Mouse (Mus musculus) midbrain, embryonic 10.5 days (tissue): ENCODE data around the gene Mapk7. TPM values are rescaled to one million over a fixed set of nuclear protein-coding genes. Genes with fewer than 3 reads are reported as not detected.

Experiments
- DNase-seq: peaks from one replicate; pipeline ENCODE4 v3.0.0-alpha.2; 2017; ENCODE audit warnings: low spot score
- H3K27ac ChIP-seq: fragments of 300-500 bp; sonication (generic); replicated peaks from 2 replicates; pipeline ENCODE4 v1.5.1; 2016; ENCODE audit warnings: mild to moderate bottlenecking
- H3K27me3 ChIP-seq: fragments of 300-500 bp; sonication (generic); 2 replicates; pipeline ENCODE4 v1.6.1; 2016; ENCODE audit warnings: low read depth, mild to moderate bottlenecking; ENCODE audit not compliant: poor library complexity, severe bottlenecking
- H3K36me3 ChIP-seq: fragments of 300-500 bp; sonication (generic); 2 replicates; pipeline ENCODE4 v1.6.1; 2016; ENCODE audit warnings: mild to moderate bottlenecking, moderate library complexity
- H3K4me1 ChIP-seq: fragments of 300-500 bp; sonication (generic); 2 replicates; pipeline ENCODE4 v1.6.1; 2016
- H3K4me3 ChIP-seq: fragments of 300-500 bp; sonication (generic); 2 replicates; pipeline ENCODE4 v1.5.1; 2016; ENCODE audit warnings: mild to moderate bottlenecking, moderate library complexity
- H3K9me3 ChIP-seq: fragments of 300-500 bp; sonication (generic); replicated peaks from 2 replicates; pipeline ENCODE4 v1.6.1; 2016; ENCODE audit warnings: mild to moderate bottlenecking
- WGBS: fragments of 180-500 bp; shearing (Covaris S2); methylation state at CpG from one replicate; pipeline ENCODE4 v1.1.7; 2016; 5-methylcytosine and 5-hydroxymethylcytosine counted together
- polyA plus RNA-seq: library from polyadenylated mRNA; unstranded; fragments of >200 nt; fragmentation: Nextera tagmentation; extraction: Ambion mirVana; gene quantifications from 2 replicates; pipeline ENCODE4 v1.2.1, GENCODE M21; 2016

Gene Mapk7
- polyA plus RNA-seq, 1 experiment from 2014 or later = 89.2 TPM

GRCm38 (mm10) chr11:61487401-61487800, 6.8 kb downstream of the Mapk7 start:
- Histone ChIP-seq H3K4me1 (peaks cover 56% of the 10 kb centered on the region), H3K27ac (no peak overlapping the region), H3K36me3 (peaks cover 60% of the 10 kb centered on the region)

GRCm38 (mm10) chr11:61486458-61487219, 7.6 kb downstream of the Mapk7 start:
- Histone ChIP-seq H3K27me3 (no peaks in the 10 kb centered on the region), H3K4me1 (peaks cover 58% of the 10 kb centered on the region), H3K27ac (peak overlapping the region; percentile 92), H3K36me3 (peaks cover 53% of the 10 kb centered on the region), H3K9me3 (no peaks in the 10 kb centered on the region), H3K4me3 (peak overlapping the region; percentile 39)
- 91% methylated on average over 14 of the region's 14 CpGs for WGBS
- no peak for DNase-seq

More at GRCm38 (mm10) chr11:61487401-61487800, 6.8 kb downstream of the Mapk7 start:
- 83% methylated on average over 2 of the region's 2 CpGs for WGBS
- no peaks in the 10 kb centered on the region for H3K27me3 ChIP-seq
- H3K9me3 ChIP-seq = no peaks in the 10 kb centered on the region
- no peak for DNase-seq
- no peak overlapping the region for H3K4me3 ChIP-seq

DNA sequence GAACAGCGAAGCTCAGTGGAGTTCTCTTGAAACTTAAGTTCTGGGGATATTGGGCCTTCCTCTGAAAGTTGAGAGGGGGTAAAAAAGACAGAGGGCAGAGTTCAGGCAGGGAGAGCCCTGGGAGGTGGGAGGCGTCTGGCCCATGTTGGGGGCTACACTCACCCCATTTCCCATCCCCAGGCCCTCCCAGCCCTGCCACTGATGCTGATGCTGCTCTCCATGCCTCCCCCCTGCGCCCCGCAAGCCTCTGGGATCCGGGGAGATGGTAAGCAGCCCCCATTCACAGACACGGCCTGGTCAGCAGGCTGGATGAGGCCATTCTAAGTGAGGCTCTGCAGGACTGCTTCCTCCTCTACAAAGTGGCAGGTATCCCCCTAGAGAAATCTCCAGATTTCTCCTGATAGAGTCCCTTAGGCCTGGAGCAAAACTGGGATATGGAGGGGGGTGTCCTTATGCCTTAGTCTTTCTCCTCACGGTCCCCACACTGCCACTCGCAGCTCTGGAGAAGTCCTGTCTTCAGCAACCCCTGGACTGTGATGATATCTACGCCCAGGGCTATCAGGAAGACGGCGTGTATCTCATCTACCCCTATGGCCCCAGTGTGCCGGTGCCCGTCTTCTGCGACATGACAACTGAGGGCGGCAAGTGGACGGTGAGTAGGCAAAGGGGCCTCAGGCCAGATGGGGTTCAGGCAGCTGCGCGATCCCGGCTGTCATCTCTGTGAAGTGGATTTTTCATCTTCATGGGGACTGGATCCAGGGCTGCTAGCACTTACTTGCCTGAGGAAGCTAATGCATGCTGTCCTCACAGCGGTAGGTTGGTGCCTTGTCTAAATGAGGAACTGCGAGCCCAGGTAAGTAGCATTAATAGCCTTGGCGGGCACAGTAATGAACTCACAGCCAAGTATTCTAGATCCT, 8.4 kb downstream of the Mapk7 start:
- 71% methylated on average over 22 of the region's 22 CpGs for WGBS
- DNase-seq = no peak
- peak overlapping the region; percentile 92 for H3K27ac ChIP-seq

DNA sequence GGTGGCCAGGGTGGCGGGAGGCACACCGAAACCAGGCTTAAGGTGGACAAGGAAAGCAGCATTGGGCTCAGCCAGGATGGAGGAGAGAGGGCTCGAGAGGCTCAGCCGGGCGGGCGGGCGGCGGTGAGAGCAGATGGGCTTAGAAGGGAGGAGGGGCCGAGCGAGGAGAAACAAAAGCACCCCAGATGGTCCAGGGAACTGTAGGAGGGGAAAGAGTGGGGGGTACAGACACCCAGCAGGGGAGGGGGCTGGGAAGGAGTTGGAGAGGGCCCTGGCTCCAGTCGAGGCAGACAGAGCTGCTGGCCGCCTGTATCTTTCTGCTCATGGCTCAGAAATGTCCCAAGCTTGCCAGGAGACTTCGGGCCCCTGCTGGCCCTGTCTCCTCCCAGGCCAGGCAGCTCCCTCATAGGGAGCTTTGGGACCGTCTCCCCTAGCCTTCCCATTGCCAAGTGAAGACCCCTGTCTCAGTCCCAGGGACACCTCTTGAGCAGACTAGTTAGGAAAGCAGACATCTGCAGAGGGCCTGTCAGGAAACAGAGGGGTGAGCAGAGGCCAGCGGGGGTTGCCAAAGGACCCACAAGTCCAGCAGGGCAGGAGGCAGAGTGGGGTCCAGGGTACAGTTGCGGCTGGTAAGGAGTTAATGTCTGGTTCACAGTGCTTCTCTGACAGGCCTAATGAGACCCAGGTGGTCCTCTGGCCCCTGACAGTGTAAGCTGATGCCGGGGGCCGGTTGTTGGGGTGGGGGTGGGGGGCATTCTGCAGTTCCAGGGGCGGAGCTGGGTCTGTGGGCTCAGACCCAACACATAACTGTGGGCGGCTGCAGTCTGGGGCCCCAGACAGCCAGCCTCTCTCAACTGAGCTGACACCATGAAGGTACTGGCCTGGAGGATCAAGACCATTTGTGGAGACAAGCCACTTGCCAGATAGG, 9.3 kb downstream of the Mapk7 start, which contains the start of gene Mfap4:
Gene Mfap4 (plus strand): TSS at position 819 of the 928 bp plus-strand sequence.
- WGBS = 5% methylated on average over 20 of the region's 20 CpGs
- H3K4me3 ChIP-seq = peak within 1 kb of the TSS; percentile 39
- H3K9me3 ChIP-seq = no peaks in the 10 kb centered on the region
- no peaks in the 10 kb centered on the region for H3K27me3 ChIP-seq
- peaks cover 35% of the 10 kb centered on the region for H3K36me3 ChIP-seq
- H3K4me1 ChIP-seq = peaks cover 50% of the 10 kb centered on the region
- peak within 1 kb of the TSS; percentile 92 for H3K27ac ChIP-seq
- DNase-seq = peak; percentile 77

More for the DNA sequence above, 8.4 kb downstream of the Mapk7 start:
- Histone ChIP-seq H3K36me3 (peaks cover 44% of the 10 kb centered on the region), H3K4me1 (peaks cover 59% of the 10 kb centered on the region), H3K27me3 (no peaks in the 10 kb centered on the region), H3K9me3 (no peaks in the 10 kb centered on the region), H3K4me3 (peak overlapping the region; percentile 39)

GRCm38 (mm10) chr11:61484256-61484612, 10.0 kb downstream of the Mapk7 start:
- 14% methylated on average over 10 of the region's 10 CpGs for WGBS
- H3K27me3 ChIP-seq = no peaks in the 10 kb centered on the region
- peak overlapping the region; percentile 39 for H3K4me3 ChIP-seq
- H3K9me3 ChIP-seq = no peaks in the 10 kb centered on the region
- DNase-seq = no peak
- peaks cover 48% of the 10 kb centered on the region for H3K4me1 ChIP-seq
- H3K36me3 ChIP-seq = peaks cover 29% of the 10 kb centered on the region
- peak overlapping the region; percentile 92 for H3K27ac ChIP-seq

GRCm38 (mm10) chr11:61483226-61483845, 10.9 kb downstream of the Mapk7 start:
- Histone ChIP-seq H3K36me3 (peaks cover 20% of the 10 kb centered on the region), H3K9me3 (no peaks in the 10 kb centered on the region), H3K27me3 (no peaks in the 10 kb centered on the region), H3K4me3 (no peak overlapping the region), H3K27ac (peak overlapping the region; percentile 92; the same call in 1 of the 2 replicates), H3K4me1 (peaks cover 48% of the 10 kb centered on the region)
- DNase-seq = no peak
- 73% methylated on average over 13 of the region's 13 CpGs for WGBS

DNA sequence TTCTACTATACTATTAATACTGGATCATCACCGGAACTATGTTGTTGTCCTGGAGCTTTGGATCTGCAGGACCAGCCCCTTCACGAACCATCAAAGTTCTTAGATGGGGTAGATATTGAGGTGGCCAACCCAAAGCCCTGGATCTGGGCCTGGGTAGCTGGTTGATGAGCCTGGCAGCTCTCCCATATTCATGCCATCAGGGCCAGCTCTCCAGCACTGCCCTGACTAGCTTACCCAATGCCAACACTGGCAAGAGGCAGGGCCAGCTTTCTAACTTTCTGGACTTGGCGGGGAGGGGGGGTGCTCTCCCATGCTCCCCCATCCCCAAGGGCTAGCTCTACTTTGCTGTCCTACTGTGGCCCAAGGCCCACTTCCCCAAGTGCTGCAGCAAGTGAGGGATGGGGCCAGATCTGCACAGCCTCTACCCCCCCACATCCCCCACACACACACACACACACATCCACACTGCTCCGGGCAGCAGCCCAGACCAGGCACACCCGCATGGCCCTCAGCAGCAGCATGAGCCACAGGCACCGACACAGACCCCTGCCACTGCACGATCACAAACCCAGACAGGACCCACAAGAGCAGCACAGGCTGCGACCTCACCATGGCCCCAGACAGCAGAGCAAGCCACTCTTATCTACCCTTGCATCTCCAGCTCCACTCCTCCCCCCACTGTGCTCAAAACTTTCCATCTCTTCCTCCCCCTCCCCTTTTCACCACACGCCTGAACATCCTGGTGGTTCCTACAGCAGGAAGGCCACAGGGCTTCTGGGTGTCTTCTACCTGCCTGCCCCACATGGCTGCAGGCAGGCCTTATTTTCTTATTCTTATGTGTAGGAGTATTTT, 12.7 kb downstream of the Mapk7 start:
- Histone ChIP-seq H3K9me3 (no peaks in the 10 kb centered on the region), H3K36me3 (peaks cover 1% of the 10 kb centered on the region; the same call in 1 of the 2 replicates), H3K4me1 (peaks cover 50% of the 10 kb centered on the region), H3K27me3 (no peaks in the 10 kb centered on the region), H3K4me3 (no peak overlapping the region), H3K27ac (peak overlapping the region; percentile 60; the same call in 1 of the 2 replicates)
- WGBS = 85% methylated on average over 9 of the region's 9 CpGs
- DNase-seq = no peak

GRCm38 (mm10) chr11:61478788-61479187, 15.4 kb downstream of the Mapk7 start:
- Histone ChIP-seq H3K27me3 (no peaks in the 10 kb centered on the region), H3K4me1 (peaks cover 24% of the 10 kb centered on the region), H3K36me3 (no peaks in the 10 kb centered on the region), H3K9me3 (no peaks in the 10 kb centered on the region), H3K27ac (no peak overlapping the region), H3K4me3 (no peak overlapping the region)
- DNase-seq = no peak
- WGBS = 90% methylated on average over 4 of the region's 4 CpGs

DNA sequence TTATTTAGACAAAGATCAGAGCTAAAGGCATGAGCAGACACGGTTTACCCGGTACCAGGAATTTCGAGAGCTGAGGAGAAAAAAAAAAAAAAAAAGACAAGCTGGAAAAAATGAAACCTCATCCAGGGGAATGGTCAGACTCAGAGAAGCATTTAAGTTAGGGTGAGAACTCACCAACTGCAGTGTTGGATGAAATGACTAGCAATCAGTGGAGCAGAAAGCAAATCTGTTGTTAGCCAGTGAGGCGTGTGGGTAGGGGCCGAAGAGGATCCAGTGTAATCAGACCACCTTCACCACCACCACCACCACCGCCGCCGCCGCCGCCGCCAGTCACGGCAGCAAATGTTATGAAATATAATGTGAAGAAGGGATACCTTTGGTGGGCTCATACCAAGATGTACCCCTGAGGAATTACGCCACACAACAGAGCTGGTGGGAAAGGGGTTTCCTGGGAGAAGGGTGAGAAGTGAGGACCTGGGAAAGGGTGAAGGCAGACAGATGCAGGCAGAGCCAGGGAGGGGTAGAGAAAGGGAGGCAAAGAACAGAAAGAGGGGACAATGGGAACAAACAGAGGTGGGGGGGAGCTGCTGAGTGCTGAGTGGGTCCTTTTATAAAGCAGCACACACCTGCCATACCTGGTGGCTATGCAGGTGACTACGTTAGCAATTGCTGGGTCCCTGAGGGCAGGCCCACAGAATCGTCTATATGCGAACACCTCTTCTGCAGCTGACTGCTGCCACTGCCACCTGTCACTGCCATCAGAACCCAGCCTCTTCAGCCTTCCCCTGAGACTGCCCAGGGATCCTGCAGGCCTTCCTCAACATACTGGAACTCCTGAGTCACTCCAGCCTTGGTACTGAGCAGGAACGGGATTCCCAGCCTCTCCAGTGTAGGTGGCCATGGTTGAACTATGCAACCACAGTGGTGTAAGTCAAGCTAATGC, 16.4 kb downstream of the Mapk7 start:
- H3K27me3 ChIP-seq = no peaks in the 10 kb centered on the region
- 61% methylated on average over 17 of the region's 17 CpGs for WGBS
- peak overlapping the region; percentile 17; the same call in 1 of the 2 replicates for H3K27ac ChIP-seq
- 0 out of 2 replicates have a peak overlapping the region, but pooled peaks have one; percentile 21 for H3K4me3 ChIP-seq
- DNase-seq = no peak
- peaks cover 22% of the 10 kb centered on the region for H3K4me1 ChIP-seq
- no peaks in the 10 kb centered on the region for H3K36me3 ChIP-seq
- H3K9me3 ChIP-seq = no peaks in the 10 kb centered on the region

DNA sequence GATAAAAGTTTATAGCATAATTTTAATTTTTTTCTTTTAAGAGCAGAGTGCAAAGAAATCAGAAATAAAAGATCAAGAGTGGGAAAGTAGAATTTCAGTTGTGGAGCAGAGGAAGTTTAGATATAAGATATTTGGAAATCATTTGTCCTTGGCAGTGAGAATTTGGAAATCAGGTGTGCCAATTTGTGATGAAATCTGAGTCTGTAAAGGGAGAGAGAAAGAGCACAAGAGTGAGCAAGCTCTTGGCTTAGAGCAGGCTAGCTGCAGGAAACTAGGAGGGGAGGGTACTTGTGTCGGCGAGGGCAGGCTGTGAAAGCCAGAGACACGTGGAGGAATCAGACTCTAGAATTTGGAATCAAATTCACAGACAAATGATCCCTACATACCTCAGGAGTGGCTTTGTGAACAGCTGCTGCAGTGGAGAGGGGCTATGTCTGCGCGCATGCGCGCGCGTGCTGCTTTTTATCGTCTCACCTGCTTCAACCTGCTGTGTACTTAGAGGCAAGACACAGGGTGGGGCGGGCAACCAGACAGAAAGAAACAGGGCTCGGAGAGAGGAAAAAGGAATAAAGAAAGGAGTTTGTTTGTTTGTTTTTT, 17.3 kb downstream of the Mapk7 start:
- Histone ChIP-seq H3K4me1 (peaks cover 21% of the 10 kb centered on the region), H3K36me3 (no peaks in the 10 kb centered on the region), H3K4me3 (peak overlapping the region; percentile 30), H3K9me3 (no peaks in the 10 kb centered on the region), H3K27me3 (no peaks in the 10 kb centered on the region), H3K27ac (peak overlapping the region; percentile 9; the same call in 1 of the 2 replicates)
- DNase-seq = no peak
- 54% methylated on average over 12 of the region's 12 CpGs for WGBS
